Mouse (Mus musculus) liver, embryonic 14.5 days (tissue): ENCODE results near the gene Gnl3. TPM values are rescaled to one million over a fixed set of nuclear protein-coding genes. Genes with fewer than 3 reads are reported as not detected.

Experiments used
- ATAC-seq: fragments of 200-750 bp; cut with Nextera tagmentation; 2 replicates; pipeline ENCODE4 v1.8.0; 2017; ENCODE audit warnings: moderate number of reproducible peaks, mild to moderate bottlenecking, moderate library complexity; ENCODE audit not compliant: insufficient read depth
- DNase-seq, 3 experiments: peaks; one replicate each; pipeline ENCODE4 v3.0.0-alpha.2; 2012 to 2013; ENCODE audit warnings: low read depth in 3 of 3, low spot score in 3 of 3
- H3K27ac ChIP-seq: fragments of 300-500 bp; sonication (generic); 2 replicates; pipeline ENCODE4 v1.5.1; 2014; ENCODE audit warnings: moderate library complexity, mild to moderate bottlenecking, control low read depth, inconsistent platforms
- H3K27me3 ChIP-seq: fragments of 300-500 bp; sonication (generic); 2 replicates; pipeline ENCODE4 v1.6.1; 2014; ENCODE audit warnings: mild to moderate bottlenecking, low read length, moderate library complexity; ENCODE audit not compliant: control insufficient read depth, insufficient read depth
- H3K36me3 ChIP-seq: fragments of 300-500 bp; sonication (generic); replicated peaks from 2 replicates; pipeline ENCODE4 v1.6.1; 2014; ENCODE audit warnings: low read depth; ENCODE audit not compliant: control insufficient read depth, insufficient read depth
- H3K4me1 ChIP-seq, 2 experiments: fragments of 200-500 bp in 1 of 2; fragments of 300-500 bp in 1 of 2; sonication (generic) in 1 of 2; replicated peaks; 2 replicates each; pipeline ENCODE4 v1.6.1; 2012 to 2014; ENCODE audit warnings: antibody characterized with exemption in 1 of 2, inconsistent platforms in 1 of 2, low read length in 1 of 2; ENCODE audit not compliant: control insufficient read depth in 2 of 2, insufficient read depth in 2 of 2
- H3K4me2 ChIP-seq: fragments of 300-500 bp; sonication (generic); 2 replicates; pipeline ENCODE4 v1.6.1; 2014; ENCODE audit warnings: low read depth, mild to moderate bottlenecking, control low read depth, moderate library complexity
- H3K4me3 ChIP-seq, 2 experiments: fragments of 200-500 bp in 1 of 2; fragments of 300-500 bp in 1 of 2; sonication (generic) in 1 of 2; 2 replicates each; pipeline ENCODE4 v1.5.1; 2012 to 2014; ENCODE audit warnings: low read depth in 2 of 2, low read length in 2 of 2, mild to moderate bottlenecking in 2 of 2, control low read depth in 1 of 2, inconsistent platforms in 1 of 2, moderate library complexity in 1 of 2; ENCODE audit not compliant: insufficient read depth in 1 of 2
- H3K9ac ChIP-seq: fragments of 300-500 bp; sonication (generic); replicated peaks from 2 replicates; pipeline ENCODE4 v1.6.1; 2014; ENCODE audit warnings: mild to moderate bottlenecking, control low read depth, moderate library complexity
- H3K9me3 ChIP-seq: fragments of 300-500 bp; sonication (generic); 2 replicates; pipeline ENCODE4 v1.6.1; 2016; ENCODE audit warnings: low read length, mixed read lengths; ENCODE audit not compliant: control insufficient read depth
- CTCF ChIP-seq: IDR thresholded peaks from 2 replicates; pipeline ENCODE4 v1.5.1; 2016; ENCODE audit warnings: antibody characterized with exemption, low read depth, control low read depth
- EP300 ChIP-seq: IDR thresholded peaks from 2 replicates; pipeline ENCODE4 v1.6.1; 2016; ENCODE audit warnings: antibody characterized with exemption, low read depth
- WGBS: fragments of 180-500 bp; shearing (Covaris S2); extraction: QIAGEN DNeasy Blood & Tissue Kit; methylation state at CpG from one replicate; pipeline ENCODE4 v1.1.7; 2014; ENCODE audit not compliant: insufficient replicate concordance; 5-methylcytosine and 5-hydroxymethylcytosine counted together
- polyA plus RNA-seq, 2 experiments: library from polyadenylated mRNA; depleted of rRNA in 1 of 2; stranded (reverse) in 1 of 2; unstranded in 1 of 2; fragments of >200 nt; fragmentation: Nextera tagmentation in 1 of 2; extraction: Ambion mirVana in 1 of 2; gene quantifications; 2 replicates each; pipeline versions ENCODE4 v1.2.1 to v1.2.3; 2012 to 2014

Gnl3 gene
- polyA plus RNA-seq, 2 experiments = 88.0 to 91.8 TPM

DNA sequence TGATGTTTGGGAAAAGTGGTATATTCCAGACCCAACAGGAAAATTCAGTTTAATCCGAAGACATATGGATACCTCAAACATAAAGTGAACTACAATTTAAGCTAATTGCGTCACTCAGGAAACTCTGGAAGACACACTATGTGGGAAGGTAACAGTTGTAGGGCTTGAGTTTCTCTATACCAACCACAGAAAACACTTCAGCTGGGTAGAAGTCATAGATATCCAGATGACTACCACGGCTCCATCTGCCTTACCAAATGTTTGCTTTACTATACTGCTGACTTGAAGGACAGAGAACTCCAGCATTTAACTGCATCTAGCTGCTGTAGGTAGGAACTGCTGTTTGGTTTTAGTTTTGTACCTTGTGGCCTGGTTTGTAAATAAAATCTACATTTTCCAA, 7.4 kb downstream of the Gnl3 start:
- ATAC-seq (no peak), DNase-seq (no peak)
- 74% methylated on average over 3 of the region's 3 CpGs for WGBS
- H3K4me1 ChIP-seq = peaks cover 9 to 12% of the 10 kb centered on the region in 2 experiments
- no peak overlapping the region for H3K9ac ChIP-seq
- H3K9me3 ChIP-seq = no peaks in the 10 kb centered on the region
- H3K4me2 ChIP-seq = no peak overlapping the region
- H3K27me3 ChIP-seq = no peaks in the 10 kb centered on the region
- H3K36me3 ChIP-seq = peaks cover 66% of the 10 kb centered on the region
- TF ChIP-seq CTCF = no peak
- no peak for TF ChIP-seq EP300
- H3K4me3 ChIP-seq = no peak overlapping the region
- H3K27ac ChIP-seq = no peak overlapping the region

DNA sequence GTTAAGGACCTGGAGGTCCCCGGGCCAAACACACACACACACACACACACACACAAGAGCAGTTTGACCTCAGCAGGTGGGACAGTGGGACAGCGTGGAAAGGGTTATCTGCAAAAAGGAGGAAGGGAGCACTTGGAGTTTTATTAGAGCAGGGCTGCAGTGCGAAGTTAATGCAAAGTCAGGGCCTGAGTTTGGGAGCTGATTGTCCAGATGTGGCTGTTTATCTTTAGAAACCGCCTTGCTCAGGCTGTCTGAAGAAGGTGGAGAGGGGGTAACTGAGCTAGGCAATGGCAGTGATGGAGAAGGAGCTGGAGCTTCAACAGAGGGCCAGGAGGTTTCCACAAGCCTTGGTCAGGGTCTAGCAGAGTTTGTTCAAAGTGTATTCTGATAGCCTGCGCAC, 12.2 kb downstream of the Gnl3 start:
- Histone ChIP-seq H3K27ac (peak overlapping the region; percentile 36; the same call in 1 of the 2 replicates), H3K4me3 (no peak overlapping the region), H3K4me1 (peaks cover 7 to 15% of the 10 kb centered on the region in 2 experiments), H3K9ac (no peak overlapping the region), H3K36me3 (peaks cover 18% of the 10 kb centered on the region), H3K27me3 (no peaks in the 10 kb centered on the region), H3K9me3 (no peaks in the 10 kb centered on the region), H3K4me2 (no peak overlapping the region)
- no peak for DNase-seq
- ATAC-seq = peak; percentile 72
- 48% methylated on average over 5 of the region's 5 CpGs for WGBS
- TF ChIP-seq EP300 (peak; percentile 51), CTCF (no peak)

DNA sequence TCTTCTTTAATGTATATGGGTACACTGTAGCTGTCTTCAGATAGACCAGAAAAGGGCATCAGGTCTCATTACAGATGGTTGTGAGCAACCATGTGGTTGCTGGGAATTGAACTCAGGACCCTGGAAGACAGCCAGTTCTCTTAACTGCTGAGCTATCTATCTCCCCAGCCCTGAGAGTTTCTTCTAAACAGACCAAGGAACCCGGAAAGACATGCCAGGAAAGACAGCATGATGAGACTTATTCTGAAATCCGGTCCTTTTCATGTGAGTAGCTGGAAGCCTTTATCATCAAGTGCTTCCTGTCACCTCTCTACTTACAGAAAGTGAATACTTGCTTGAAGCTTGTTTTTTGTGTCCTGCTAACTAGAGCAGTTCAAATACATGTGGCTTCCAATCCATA, 14.4 kb downstream of the Gnl3 start:
- 58% methylated on average over 2 of the region's 2 CpGs for WGBS
- Histone ChIP-seq H3K27me3 (no peaks in the 10 kb centered on the region), H3K4me1 (peaks cover 13 to 15% of the 10 kb centered on the region in 2 experiments), H3K36me3 (peaks cover 4% of the 10 kb centered on the region; the same call in 1 of the 2 replicates), H3K4me2 (no peak overlapping the region), H3K9me3 (no peaks in the 10 kb centered on the region), H3K4me3 (no peak overlapping the region), H3K27ac (no peak overlapping the region), H3K9ac (no peak overlapping the region)
- DNase-seq (no peak), ATAC-seq (no peak)
- TF ChIP-seq CTCF (no peak), EP300 (no peak)

DNA sequence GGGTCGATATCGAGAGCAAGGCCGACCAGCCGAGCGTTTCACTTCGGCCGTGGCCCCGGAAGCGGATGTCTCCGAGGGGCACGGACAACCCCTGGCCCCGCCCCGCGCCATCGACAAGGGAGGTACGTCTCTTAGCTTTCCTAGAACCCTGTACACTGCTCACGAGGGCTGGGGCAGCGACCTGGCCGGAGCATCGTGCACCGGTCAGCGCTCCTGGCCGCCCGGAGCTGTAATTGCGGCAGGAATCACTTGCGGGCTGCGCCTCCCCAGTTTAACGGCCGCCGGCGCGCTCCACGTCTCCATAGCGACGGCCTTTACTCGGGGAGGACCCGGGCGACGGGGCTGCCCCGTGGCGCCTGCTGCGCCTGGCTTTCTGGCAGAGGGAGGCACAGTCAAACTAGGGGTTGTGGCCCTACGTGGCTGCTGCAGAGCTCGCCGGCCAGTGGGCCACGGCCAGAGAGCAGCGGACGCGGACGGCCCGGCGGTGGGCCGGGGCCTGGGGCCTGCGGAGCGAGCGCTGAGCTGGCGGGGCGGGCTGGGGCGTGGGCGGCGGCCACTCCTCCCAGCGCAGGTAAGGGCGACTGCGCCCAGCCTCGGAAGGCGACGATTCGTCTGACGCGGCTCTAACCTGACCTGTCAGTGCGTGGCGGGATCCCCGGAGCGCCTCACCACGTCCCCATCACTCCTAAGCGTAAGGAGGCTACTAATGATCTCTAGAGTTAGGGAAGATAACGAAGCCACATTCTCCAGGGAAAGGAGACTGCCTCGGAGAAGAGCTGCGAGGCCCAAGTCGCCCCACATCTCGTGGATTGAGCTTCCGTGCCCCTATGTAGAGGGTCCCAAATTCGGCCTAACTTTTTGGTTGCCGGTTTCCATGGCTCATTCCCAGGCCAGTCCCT, 17.4 kb downstream of the Gnl3 start, which contains the start of the genes Glt8d1 and Spcs1:
Gene Glt8d1 (plus strand): TSS at position 94 of the 899 bp plus-strand sequence.
Gene Spcs1 (minus strand): TSS at position 366 of the 899 bp plus-strand sequence.
- Histone ChIP-seq H3K27ac (peak within 1 kb of the TSS; percentile 52), H3K36me3 (peaks cover 3% of the 10 kb centered on the region; the same call in 1 of the 2 replicates), H3K4me2 (peak within 1 kb of the TSS; percentile 74), H3K9me3 (no peaks in the 10 kb centered on the region), H3K4me1 (peaks cover 7 to 10% of the 10 kb centered on the region in 2 experiments), H3K4me3 (peak within 1 kb of the TSS; percentile 78 to 80), H3K27me3 (no peaks in the 10 kb centered on the region), H3K9ac (peak within 1 kb of the TSS; percentile 79)
- WGBS = 2% methylated on average over 82 of the region's 84 CpGs
- TF ChIP-seq EP300 (peak; percentile 19; the same call in 1 of the 2 replicates), CTCF (no peak)
- ATAC-seq = peak; percentile 88
- peak; percentile 61 to 71 (median 65) for DNase-seq

DNA sequence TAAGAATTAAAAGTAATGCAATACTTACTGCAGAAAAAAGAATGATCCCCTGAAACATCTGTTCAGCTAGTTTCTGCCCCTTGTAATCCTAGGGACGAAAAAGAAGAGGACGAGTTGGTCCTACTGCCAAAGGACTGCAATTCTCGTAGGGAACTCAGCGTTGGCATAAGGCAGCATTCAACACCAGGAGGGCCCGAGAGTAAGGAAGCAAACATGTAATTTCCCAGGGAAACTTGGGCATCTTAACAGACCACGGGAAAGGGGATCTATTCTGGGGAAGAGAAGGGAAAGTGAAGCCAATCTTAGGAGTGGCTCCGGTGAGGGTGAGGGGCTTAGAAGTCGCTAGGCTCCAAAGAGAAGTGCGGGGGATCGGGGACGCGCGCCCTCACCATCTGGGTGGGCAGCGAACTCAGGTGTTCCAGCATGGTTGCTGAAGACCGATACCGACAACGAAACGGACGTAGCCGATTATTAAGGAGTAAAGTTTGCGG, 18.1 kb downstream of the Gnl3 start:
- peak overlapping the region; percentile 74 for H3K4me2 ChIP-seq
- H3K9ac ChIP-seq = peak overlapping the region; percentile 79
- no peak for ATAC-seq
- TF ChIP-seq EP300 = no peak
- peak; percentile 41; the same call in 1 of the 2 replicates for TF ChIP-seq CTCF
- DNase-seq = no peak
- peaks cover 3% of the 10 kb centered on the region; the same call in 1 of the 2 replicates for H3K36me3 ChIP-seq
- H3K4me1 ChIP-seq = peaks cover 4 to 9% of the 10 kb centered on the region in 2 experiments
- H3K27ac ChIP-seq = peak overlapping the region; percentile 52
- no peaks in the 10 kb centered on the region for H3K9me3 ChIP-seq
- no peaks in the 10 kb centered on the region for H3K27me3 ChIP-seq
- peak overlapping the region; percentile 78 to 80 for H3K4me3 ChIP-seq
- under 1% methylated on average over 21 of the region's 21 CpGs for WGBS
